8 mouse cellular contexts compared by ENCODE assay signal in the genomic region with DNA sequence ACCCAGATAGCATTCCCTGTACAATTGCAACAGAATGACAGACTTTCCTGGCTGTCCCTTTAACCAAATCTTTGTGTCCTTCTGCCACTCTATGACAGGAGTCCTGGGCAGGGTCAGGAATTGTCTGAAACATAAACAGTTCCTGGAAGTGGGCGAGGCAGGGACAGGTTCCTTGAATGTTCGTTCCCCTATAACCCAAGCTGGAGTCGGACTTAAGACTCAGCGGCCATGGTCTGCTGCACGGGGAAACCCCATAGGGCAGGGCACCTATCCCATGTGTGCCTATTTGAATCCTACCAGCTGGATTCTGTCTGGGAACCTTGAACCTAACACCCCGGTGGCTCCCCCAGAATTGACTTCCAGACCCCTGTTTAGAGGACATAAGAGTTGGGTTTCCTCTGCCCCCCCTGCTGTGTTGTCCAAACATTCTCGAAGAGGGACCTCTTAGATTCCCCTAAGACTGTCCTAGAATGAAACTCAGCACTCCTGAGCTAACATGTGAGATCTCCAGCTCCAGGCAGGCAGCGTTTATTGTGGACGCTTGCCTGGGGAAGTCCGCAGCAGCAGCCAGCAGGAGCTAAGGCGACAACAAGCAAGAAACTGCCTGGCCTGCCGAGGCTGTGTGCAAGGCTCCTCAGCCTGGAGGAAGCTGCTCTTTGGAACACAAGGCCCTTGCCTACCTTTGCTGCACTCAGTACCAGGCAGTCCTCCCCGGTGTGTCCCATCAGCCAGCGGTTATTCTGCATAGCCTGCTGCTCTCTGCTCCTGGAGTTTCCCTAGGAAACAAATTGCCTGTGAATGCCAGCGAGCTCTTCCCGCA. TPM values are rescaled to one million over a fixed set of nuclear protein-coding genes. Genes with fewer than 3 reads are reported as not detected.
DNase-seq lines count a peak whose midpoint lies in the region; ATAC-seq lines count a peak whose summit lies in the region.

No protein-coding gene starts in this region.

- peak overlapping the region; percentile 57 for H3K4me2 ChIP-seq in kidney, embryonic 16.5 days (replicated peaks; ENCODE audit: low read depth, low read length)
- peak overlapping the region; percentile 19 for H3K4me2 ChIP-seq in midbrain, embryonic 13.5 days (replicated peaks)

- peak overlapping the region; percentile 49 for H3K9ac ChIP-seq in kidney, embryonic 16.5 days (replicated peaks; ENCODE audit: low read length)
- peak overlapping the region; percentile 51 for H3K9ac ChIP-seq in midbrain, embryonic 13.5 days (replicated peaks)

- peak; percentile 64 for ATAC-seq in kidney, embryonic 16.5 days (ENCODE audit: low FRiP score, low TSS enrichment)
- peak; percentile 15; the same call in 1 of the 2 replicates for ATAC-seq in midbrain, embryonic 13.5 days

- H3K9me3 ChIP-seq in heart, embryonic 10.5 days = no peaks in the 10 kb centered on the region; the same call in 1 of the 2 replicates
- H3K9me3 ChIP-seq in kidney, embryonic 16.5 days (ENCODE audit: low read length) = peaks cover 4% of the 10 kb centered on the region
- peaks cover 3% of the 10 kb centered on the region; the same call in 1 of the 2 replicates for H3K9me3 ChIP-seq in midbrain, embryonic 13.5 days

- H3K36me3 ChIP-seq in heart, embryonic 10.5 days = peaks cover 10% of the 10 kb centered on the region; the same call in 1 of the 2 replicates
- peaks cover 3% of the 10 kb centered on the region for H3K36me3 ChIP-seq in kidney, embryonic 16.5 days (ENCODE audit: insufficient read depth, low read length)
- H3K36me3 ChIP-seq in midbrain, embryonic 13.5 days = peaks cover 13% of the 10 kb centered on the region

- peaks cover 17% of the 10 kb centered on the region for H3K27me3 ChIP-seq in heart, embryonic 10.5 days (ENCODE audit: insufficient read depth, poor library complexity, severe bottlenecking)
- H3K27me3 ChIP-seq in kidney, embryonic 16.5 days (ENCODE audit: insufficient read depth, low read length) = no peaks in the 10 kb centered on the region
- peaks cover 16% of the 10 kb centered on the region for H3K27me3 ChIP-seq in midbrain, embryonic 13.5 days

- 15% methylated on average over 16 of the region's 16 CpGs for WGBS in heart, embryonic 10.5 days
- WGBS in kidney, embryonic 16.5 days = 6% methylated on average over 16 of the region's 16 CpGs
- 9% methylated on average over 16 of the region's 16 CpGs for WGBS in midbrain, embryonic 13.5 days

- peak overlapping the region; percentile 64 for H3K4me3 ChIP-seq in brown adipose tissue, adult 24 weeks (ENCODE audit: insufficient read depth, low read depth, low read length)
- H3K4me3 ChIP-seq in heart, embryonic 10.5 days = peak overlapping the region; percentile 38
- peak overlapping the region; percentile 40 for H3K4me3 ChIP-seq in kidney, embryonic 16.5 days (ENCODE audit: low read length)
- H3K4me3 ChIP-seq in midbrain, embryonic 13.5 days (replicated peaks) = no peak overlapping the region

- 0 out of 2 replicates have a peak, but pooled peaks cover 5% of the 10 kb centered on the region for H3K4me1 ChIP-seq in brown adipose tissue, adult 24 weeks (ENCODE audit: control insufficient read depth, insufficient read depth, insufficient read length, low read length)
- peaks cover 27% of the 10 kb centered on the region for H3K4me1 ChIP-seq in heart, embryonic 10.5 days
- peaks cover 49% of the 10 kb centered on the region for H3K4me1 ChIP-seq in kidney, embryonic 16.5 days (ENCODE audit: insufficient read depth, low read length)
- H3K4me1 ChIP-seq in midbrain, embryonic 13.5 days (replicated peaks) = peaks cover 38% of the 10 kb centered on the region

- peak overlapping the region; percentile 72; the same call in 1 of the 2 replicates for H3K27ac ChIP-seq in brown adipose tissue, adult 24 weeks (replicated peaks; ENCODE audit: low read depth, low read length)
- peak overlapping the region; percentile 37; the same call in 1 of the 2 replicates for H3K27ac ChIP-seq in heart, embryonic 10.5 days
- H3K27ac ChIP-seq in kidney, embryonic 16.5 days (ENCODE audit: low read length) = peak overlapping the region; percentile 83
- peak overlapping the region; percentile 71 for H3K27ac ChIP-seq in midbrain, embryonic 13.5 days

- no peak for DNase-seq in heart, embryonic 10.5 days (ENCODE audit: low spot score)
- no peak for DNase-seq in urinary bladder, postnatal 36 days (ENCODE audit: low spot score in 2 of 2)
- no peak for DNase-seq in cerebellum, adult 9-11 months
- no peak for DNase-seq in gastrocnemius, adult 8-10 months (ENCODE audit: low spot score in 2 of 2)
- DNase-seq in thymus, postnatal 14 days = no peak

RNA-seq across cellular contexts. Expression of gene Pde9a, which starts 48.2 kb away (rescaled TPM):
- polyA plus RNA-seq in brown adipose tissue, adult 24 weeks (2012; ENCODE audit: insufficient read depth, insufficient read length, missing spikeins) = 0.99 and 2.5 TPM in 2 replicates
- polyA plus RNA-seq in heart, embryonic 10.5 days (2016; fragmentation: Nextera tagmentation; extraction: Ambion mirVana) = 5.9 and 14.4 TPM in 2 replicates
- 34.9 and 36.5 TPM in 2 replicates for polyA plus RNA-seq in kidney, embryonic 16.5 days (2015; fragmentation: Nextera tagmentation; extraction: Ambion mirVana)
- polyA plus RNA-seq in midbrain, embryonic 13.5 days (2015; fragmentation: Nextera tagmentation; extraction: Ambion mirVana) = 42.0 and 46.2 TPM in 2 replicates
- 1 to 10 TPM; 1.3 to 2.9 (median 2.1) TPM for total RNA-seq in gastrocnemius, adult 8-10 months (2022)
